Mouse (Mus musculus) lung, postnatal 0 days (tissue): ENCODE measurements around the gene Sox5. TPM values are rescaled to one million over a fixed set of nuclear protein-coding genes. Genes with fewer than 3 reads are reported as not detected.

Experiments
- ATAC-seq: fragments of 200-750 bp; cut with Nextera tagmentation; 2 replicates; pipeline ENCODE4 v1.8.0; 2017; ENCODE audit warnings: moderate library complexity
- DNase-seq: peaks from one replicate; pipeline ENCODE4 v3.0.0-alpha.2; 2016; ENCODE audit warnings: low spot score
- H3K27ac ChIP-seq: fragments of 300-500 bp; sonication (generic); 2 replicates; pipeline ENCODE4 v1.5.1; 2014; ENCODE audit warnings: antibody characterized with exemption, mild to moderate bottlenecking, low read length, mixed read lengths
- H3K27me3 ChIP-seq: fragments of 300-500 bp; sonication (generic); replicated peaks from 2 replicates; pipeline ENCODE4 v1.6.1; 2014; ENCODE audit warnings: low read length, mixed read lengths; ENCODE audit not compliant: insufficient read depth
- H3K36me3 ChIP-seq: fragments of 300-500 bp; sonication (generic); 2 replicates; pipeline ENCODE4 v1.6.1; 2014; ENCODE audit warnings: low read length, mixed read lengths; ENCODE audit not compliant: insufficient read depth
- H3K4me1 ChIP-seq: fragments of 300-500 bp; sonication (generic); 2 replicates; pipeline ENCODE4 v1.6.1; 2014; ENCODE audit warnings: antibody characterized with exemption, low read depth, low read length, mixed read lengths; ENCODE audit not compliant: insufficient read depth
- H3K4me2 ChIP-seq: fragments of 300-500 bp; sonication (generic); replicated peaks from 2 replicates; pipeline ENCODE4 v1.6.1; 2014; ENCODE audit warnings: low read depth, mild to moderate bottlenecking, low read length, moderate library complexity, mixed read lengths
- H3K4me3 ChIP-seq: fragments of 300-500 bp; sonication (generic); 2 replicates; pipeline ENCODE4 v1.5.1; 2014; ENCODE audit warnings: low read depth, low read length
- H3K9ac ChIP-seq: fragments of 300-500 bp; sonication (generic); replicated peaks from 2 replicates; pipeline ENCODE4 v1.6.1; 2014; ENCODE audit warnings: low read depth, mild to moderate bottlenecking
- H3K9me3 ChIP-seq: fragments of 300-500 bp; sonication (generic); 2 replicates; pipeline ENCODE4 v1.6.1; 2016; ENCODE audit warnings: low read length, mixed read lengths
- CTCF ChIP-seq: IDR thresholded peaks from 2 replicates; pipeline ENCODE4 v1.5.1; 2016; ENCODE audit warnings: antibody characterized with exemption, mild to moderate bottlenecking
- EP300 ChIP-seq: IDR thresholded peaks from 2 replicates; pipeline ENCODE4 v1.6.1; 2016; ENCODE audit warnings: antibody characterized with exemption, mild to moderate bottlenecking, control low read depth
- WGBS: fragments of 180-500 bp; shearing (Covaris S2); extraction: QIAGEN DNeasy Blood & Tissue Kit; methylation state at CpG from one replicate; pipeline ENCODE4 v1.1.7; 2014; 5-methylcytosine and 5-hydroxymethylcytosine counted together
- polyA plus RNA-seq: library from polyadenylated mRNA; unstranded; fragments of >200 nt; fragmentation: Nextera tagmentation; extraction: Ambion mirVana; gene quantifications from 2 replicates; pipeline ENCODE4 v1.2.1, GENCODE M21; 2015

The Sox5 gene
- polyA plus RNA-seq, 1 experiment from 2014 or later: 9.8 TPM

GRCm38 (mm10) chr6:144541316-144541715 lies 240.5 kb downstream of the Sox5 start:
- 90% methylated on average over 9 of the region's 9 CpGs for WGBS
- H3K9ac ChIP-seq: no peak overlapping the region
- no peaks in the 10 kb centered on the region for H3K4me1 ChIP-seq
- H3K36me3 ChIP-seq: no peaks in the 10 kb centered on the region
- no peak overlapping the region for H3K4me2 ChIP-seq
- no peak for TF ChIP-seq EP300
- TF ChIP-seq CTCF: no peak
- H3K27me3 ChIP-seq: no peaks in the 10 kb centered on the region
- no peaks in the 10 kb centered on the region for H3K9me3 ChIP-seq
- no peak for DNase-seq
- H3K4me3 ChIP-seq: no peak overlapping the region
- ATAC-seq: no peak
- no peak overlapping the region for H3K27ac ChIP-seq

- 72% methylated on average over 18 of the region's 18 CpGs for WGBS
Observed at GRCm38 (mm10) chr6:144539439-144540192, 242.2 kb downstream of the Sox5 start.

GRCm38 (mm10) chr6:144523479-144523878 lies 258.3 kb downstream of the Sox5 start:
- no peak overlapping the region for H3K4me2 ChIP-seq
- WGBS: 56% methylated on average over 11 of the region's 11 CpGs
- H3K4me1 ChIP-seq: no peaks in the 10 kb centered on the region
- no peak overlapping the region for H3K27ac ChIP-seq
- DNase-seq (no peak), ATAC-seq (no peak)
- no peaks in the 10 kb centered on the region for H3K27me3 ChIP-seq
- no peaks in the 10 kb centered on the region for H3K9me3 ChIP-seq
- no peak overlapping the region for H3K4me3 ChIP-seq
- no peaks in the 10 kb centered on the region for H3K36me3 ChIP-seq
- TF ChIP-seq CTCF (no peak), EP300 (no peak)
- H3K9ac ChIP-seq: no peak overlapping the region

More at GRCm38 (mm10) chr6:144539439-144540192, 242.2 kb downstream of the Sox5 start:
- H3K27ac ChIP-seq: no peak overlapping the region
- H3K4me1 ChIP-seq: no peaks in the 10 kb centered on the region
- H3K4me3 ChIP-seq: no peak overlapping the region
- TF ChIP-seq CTCF (no peak), EP300 (no peak)
- no peaks in the 10 kb centered on the region for H3K9me3 ChIP-seq
- no peaks in the 10 kb centered on the region for H3K36me3 ChIP-seq
- H3K9ac ChIP-seq: no peak overlapping the region
- no peak overlapping the region for H3K4me2 ChIP-seq
- no peak for ATAC-seq
- DNase-seq: no peak
- H3K27me3 ChIP-seq: no peaks in the 10 kb centered on the region

GRCm38 (mm10) chr6:144518811-144519210 lies 263.0 kb downstream of the Sox5 start:
- Histone ChIP-seq H3K4me1 (no peaks in the 10 kb centered on the region), H3K27ac (no peak overlapping the region), H3K4me2 (no peak overlapping the region), H3K9ac (no peak overlapping the region), H3K9me3 (no peaks in the 10 kb centered on the region), H3K36me3 (no peaks in the 10 kb centered on the region), H3K4me3 (no peak overlapping the region), H3K27me3 (no peaks in the 10 kb centered on the region)
- ATAC-seq: no peak
- DNase-seq: no peak
- TF ChIP-seq EP300: no peak
- no peak for TF ChIP-seq CTCF
- WGBS: 76% methylated on average over 2 of the region's 2 CpGs

- Histone ChIP-seq H3K27me3 (no peaks in the 10 kb centered on the region), H3K36me3 (no peaks in the 10 kb centered on the region), H3K4me3 (no peak overlapping the region), H3K27ac (no peak overlapping the region), H3K9ac (no peak overlapping the region), H3K4me2 (no peak overlapping the region), H3K4me1 (no peaks in the 10 kb centered on the region), H3K9me3 (no peaks in the 10 kb centered on the region)
- no peak for TF ChIP-seq CTCF
- TF ChIP-seq EP300: no peak
- 81% methylated on average over 8 of the region's 8 CpGs for WGBS
- ATAC-seq (no peak), DNase-seq (no peak)
Observed at GRCm38 (mm10) chr6:144515905-144516304, 265.9 kb downstream of the Sox5 start.

GRCm38 (mm10) chr6:144513761-144514160 lies 268.0 kb downstream of the Sox5 start:
- WGBS: 34% methylated on average over 8 of the region's 8 CpGs
- DNase-seq: peak; percentile 37
- no peaks in the 10 kb centered on the region for H3K36me3 ChIP-seq
- ATAC-seq: peak; percentile 38; the same call in 1 of the 2 replicates
- H3K4me1 ChIP-seq: no peaks in the 10 kb centered on the region
- no peak overlapping the region for H3K9ac ChIP-seq
- no peaks in the 10 kb centered on the region for H3K9me3 ChIP-seq
- no peak overlapping the region for H3K4me2 ChIP-seq
- no peaks in the 10 kb centered on the region for H3K27me3 ChIP-seq
- TF ChIP-seq CTCF (no peak), EP300 (no peak)
- H3K4me3 ChIP-seq: no peak overlapping the region
- H3K27ac ChIP-seq: no peak overlapping the region
